Mouse (Mus musculus) embryo, embryonic 11.5 days (tissue): ENCODE results near the gene Lypd9.
"Not testable (repeated sequence)": the region's sequence is repeated elsewhere in the genome, so short reads cannot be mapped to it uniquely, and the experiment has no call there.

ENCODE experiments used
- DNase-seq: peaks from one replicate; pipeline ENCODE4 v3.0.0-alpha.2; 2012; ENCODE audit warnings: low read depth, low spot score

Gene Lypd9

GRCm38 (mm10) chr11:58452759-58453158, at the start of gene Lypd9:
Gene Lypd9, minus strand, starts transcription at chr11:58452923.
- no peak for DNase-seq

- DNase-seq, result not testable (repeated sequence)
These were observed 49.7 kb upstream of the Lypd9 start, which contains the start of gene Olfr331 for GRCm38 (mm10) chr11:58502472-58502871. Gene Olfr331, minus strand, starts transcription at chr11:58502572.

- DNase-seq, result no peak
These were observed 46.6 kb upstream of the Lypd9 start for GRCm38 (mm10) chr11:58499290-58499689.

- no peak for DNase-seq
These were observed 46.0 kb upstream of the Lypd9 start for GRCm38 (mm10) chr11:58498761-58499160.

- no peak for DNase-seq
These were observed 39.7 kb upstream of the Lypd9 start, which contains the start of gene Olfr332 for GRCm38 (mm10) chr11:58492455-58492854. Gene Olfr332, minus strand, starts transcription at chr11:58492555.

- no peak for DNase-seq
These were observed 9.4 kb upstream of the Lypd9 start, which contains the start of gene Olfr30 for GRCm38 (mm10) chr11:58462170-58462569. Gene Olfr30, minus strand, starts transcription at chr11:58462270.

GRCm38 (mm10) chr11:58453592-58453991, 869 bp upstream of the Lypd9 start:
- no peak for DNase-seq

- DNase-seq, result no peak
These were observed 14.9 kb downstream of the Lypd9 start for GRCm38 (mm10) chr11:58437866-58438265.

- DNase-seq, result no peak
These were observed 20.5 kb downstream of the Lypd9 start, which contains the start of gene Gm12253 for GRCm38 (mm10) chr11:58432259-58432658. Gene Gm12253, plus strand, starts transcription at chr11:58432559.

GRCm38 (mm10) chr11:58420815-58421214, 31.9 kb downstream of the Lypd9 start, which contains the start of gene 1810065E05Rik:
Gene 1810065E05Rik, plus strand, starts transcription at chr11:58421111.
- no peak for DNase-seq

GRCm38 (mm10) chr11:58418336-58418735, 34.4 kb downstream of the Lypd9 start:
- DNase-seq, result no peak

- DNase-seq, result no peak
These were observed 44.7 kb downstream of the Lypd9 start for GRCm38 (mm10) chr11:58408066-58408465.

GRCm38 (mm10) chr11:58400655-58401054, 52.1 kb downstream of the Lypd9 start:
- DNase-seq, result no peak

GRCm38 (mm10) chr11:58399985-58400645, 52.6 kb downstream of the Lypd9 start:
- no peak for DNase-seq
